Mouse (Mus musculus) liver, embryonic 14.5 days (tissue): ENCODE measurements at regions not wholly inside any gene's neighbourhood (a gene's known extent, or its start where the extent isn't known, plus 50 kb on each side); places are given as distances from the start of the nearest gene placed in this dataset.

ENCODE experiments used
- CTCF ChIP-seq: IDR thresholded peaks from 2 replicates; pipeline ENCODE4 v1.5.1; 2016; ENCODE audit warnings: antibody characterized with exemption, low read depth, control low read depth
- EP300 ChIP-seq: IDR thresholded peaks from 2 replicates; pipeline ENCODE4 v1.6.1; 2016; ENCODE audit warnings: antibody characterized with exemption, low read depth

- no peak for TF ChIP-seq CTCF
- no peak for TF ChIP-seq EP300
Measured at GRCm38 (mm10) chr13:39307845-39308244, 347.2 kb upstream of the Slc35b3 start.
